Mouse (Mus musculus) spleen, postnatal 4 days (tissue): ENCODE results near the gene Kmt5a.
"Not testable (repeated sequence)": the region's sequence is repeated elsewhere in the genome, so short reads cannot be mapped to it uniquely, and the experiment has no call there.

ENCODE experiments used
- DNase-seq, 2 experiments: peaks; one replicate each; pipeline ENCODE4 v3.0.0; 2022; ENCODE audit warnings: low spot score in 2 of 2

The Kmt5a gene

GRCm38 (mm10) chr5:124445621-124446293 is 6.0 kb downstream of the Kmt5a start:
- DNase-seq = peak; percentile 68 to 85

GRCm38 (mm10) chr5:124446301-124446881 is 6.7 kb downstream of the Kmt5a start:
- DNase-seq = peak; percentile 70 to 83

GRCm38 (mm10) chr5:124449494-124449893 is 9.8 kb downstream of the Kmt5a start:
- DNase-seq = no peak

GRCm38 (mm10) chr5:124450051-124450450 is 10.3 kb downstream of the Kmt5a start:
- no peak for DNase-seq

GRCm38 (mm10) chr5:124450641-124451340 is 11.1 kb downstream of the Kmt5a start:
- DNase-seq = no peak

GRCm38 (mm10) chr5:124452494-124453228 is 12.9 kb downstream of the Kmt5a start:
- DNase-seq = no peak

- DNase-seq = no peak
Observed at GRCm38 (mm10) chr5:124453339-124454081, 13.8 kb downstream of the Kmt5a start.

- no peak for DNase-seq
Observed at GRCm38 (mm10) chr5:124454082-124454419, 14.3 kb downstream of the Kmt5a start.

GRCm38 (mm10) chr5:124456762-124457161 is 17.0 kb downstream of the Kmt5a start:
- no peak for DNase-seq

GRCm38 (mm10) chr5:124460922-124461321 is 21.2 kb downstream of the Kmt5a start:
- DNase-seq = not testable (repeated sequence)

- no peak for DNase-seq
Observed at GRCm38 (mm10) chr5:124462297-124463025, 22.7 kb downstream of the Kmt5a start.

GRCm38 (mm10) chr5:124463462-124463861 is 23.7 kb downstream of the Kmt5a start:
- no peak for DNase-seq

GRCm38 (mm10) chr5:124464905-124465304 is 25.2 kb downstream of the Kmt5a start:
- DNase-seq = no peak

- no peak for DNase-seq
Observed at GRCm38 (mm10) chr5:124467766-124468165, 28.0 kb downstream of the Kmt5a start.

GRCm38 (mm10) chr5:124468365-124468764 is 28.6 kb downstream of the Kmt5a start:
- DNase-seq = no peak

GRCm38 (mm10) chr5:124469486-124469885 is 29.8 kb downstream of the Kmt5a start:
- DNase-seq = no peak

GRCm38 (mm10) chr5:124470591-124471171 is 31.0 kb downstream of the Kmt5a start:
- no peak for DNase-seq

- DNase-seq = no peak
Observed at GRCm38 (mm10) chr5:124478873-124479204, 39.1 kb downstream of the Kmt5a start.

- DNase-seq = no peak
Observed at GRCm38 (mm10) chr5:124480119-124480518, 40.4 kb downstream of the Kmt5a start.

- DNase-seq = no peak
Observed at GRCm38 (mm10) chr5:124481714-124482113, 42.0 kb downstream of the Kmt5a start.
